Mouse (Mus musculus) ES-E14 (cell line): Measurements from ENCODE around the gene Dok5. TPM values are rescaled to one million over a fixed set of nuclear protein-coding genes. Genes with fewer than 3 reads are reported as not detected.
A peak's percentile ranks its signal among the peaks of the same experiment; 100 is the strongest.

Source experiments
- DNase-seq: peaks from one replicate; pipeline ENCODE4 v3.0.0-alpha.2; 2013; ENCODE audit warnings: low read depth, low spot score
- H3K27ac ChIP-seq: 2 replicates; pipeline ENCODE4 v1.5.1; 2012; ENCODE audit warnings: low read depth, mild to moderate bottlenecking, low read length, moderate library complexity, mixed read lengths; ENCODE audit not compliant: poor library complexity, insufficient read depth, severe bottlenecking
- H3K36me3 ChIP-seq: 2 replicates; pipeline ENCODE4 v1.6.1; 2012; ENCODE audit warnings: mild to moderate bottlenecking, low read length, moderate library complexity, mixed read lengths; ENCODE audit not compliant: control insufficient read depth, poor library complexity, insufficient read depth, severe bottlenecking
- H3K4me1 ChIP-seq, 2 experiments: fragments of 150-350 bp in 1 of 2; sonication (generic) in 1 of 2; 2 replicates each; pipeline ENCODE4 v1.6.1; 2012; ENCODE audit warnings: low read length in 2 of 2, mild to moderate bottlenecking in 1 of 2, mixed read lengths in 1 of 2; ENCODE audit not compliant: control insufficient read depth in 2 of 2, insufficient read depth in 2 of 2, poor library complexity in 1 of 2
- H3K4me3 ChIP-seq, 2 experiments: fragments of 150-350 bp in 1 of 2; sonication (generic) in 1 of 2; 2 replicates each; pipeline ENCODE4 v1.5.1; 2012; ENCODE audit warnings: low read length in 2 of 2, low read depth in 1 of 2, mild to moderate bottlenecking in 1 of 2, mixed read lengths in 1 of 2; ENCODE audit not compliant: insufficient read depth in 1 of 2, poor library complexity in 1 of 2, severe bottlenecking in 1 of 2
- H3K9ac ChIP-seq: 2 replicates; pipeline ENCODE4 v1.6.1; 2012; ENCODE audit warnings: low read depth, mild to moderate bottlenecking, low read length, mixed read lengths; ENCODE audit not compliant: poor library complexity, insufficient read depth, severe bottlenecking
- H3K9me3 ChIP-seq: fragments of 150-350 bp; sonication (generic); 2 replicates; pipeline ENCODE4 v1.6.1; 2012; ENCODE audit warnings: low read depth, mild to moderate bottlenecking, low read length; ENCODE audit not compliant: control insufficient read depth, insufficient read depth
- CHD2 ChIP-seq: IDR thresholded peaks from 2 replicates; pipeline ENCODE4 v1.6.1; 2014; ENCODE audit warnings: mild to moderate bottlenecking, low read depth, low read length, inconsistent platforms
- HCFC1 ChIP-seq: IDR thresholded peaks from 2 replicates; pipeline ENCODE4 v1.6.1; 2012; ENCODE audit warnings: low read length, inconsistent platforms, borderline replicate concordance; ENCODE audit not compliant: insufficient read depth
- MAFK ChIP-seq: IDR thresholded peaks from 2 replicates; pipeline ENCODE4 v1.6.1; 2014; ENCODE audit warnings: mild to moderate bottlenecking, low read depth, low read length, inconsistent platforms; ENCODE audit not compliant: insufficient read depth
- ZC3H11A ChIP-seq: IDR thresholded peaks from 2 replicates; pipeline ENCODE4 v1.6.1; 2012; ENCODE audit warnings: low read depth, mild to moderate bottlenecking, inconsistent platforms, low read length, borderline replicate concordance
- ZNF384 ChIP-seq: IDR thresholded peaks from 2 replicates; pipeline ENCODE4 v1.6.1; 2012; ENCODE audit warnings: low read depth, low read length, inconsistent platforms
- in situ Hi-C, 2 experiments: fragments of 600-800 bp; cut with MboI; formaldehyde crosslinking; loops; one replicate each; pipeline ENCODE4 v1.15.1; 2025; ENCODE audit warnings: low sequenced_read_pairs in 2 of 2, inconsistent platforms in 1 of 2; ENCODE audit not compliant: unreplicated experiment in 2 of 2
- total RNA-seq: library from RNA; depleted of rRNA; stranded (reverse); fragments of 300-350 nt; gene quantifications from 2 replicates; pipeline ENCODE4 v1.2.3, GENCODE M21; 2012; rRNA removed

Gene Dok5
- 0.48 and 0.58 TPM in 2 replicates for total RNA-seq

DNA sequence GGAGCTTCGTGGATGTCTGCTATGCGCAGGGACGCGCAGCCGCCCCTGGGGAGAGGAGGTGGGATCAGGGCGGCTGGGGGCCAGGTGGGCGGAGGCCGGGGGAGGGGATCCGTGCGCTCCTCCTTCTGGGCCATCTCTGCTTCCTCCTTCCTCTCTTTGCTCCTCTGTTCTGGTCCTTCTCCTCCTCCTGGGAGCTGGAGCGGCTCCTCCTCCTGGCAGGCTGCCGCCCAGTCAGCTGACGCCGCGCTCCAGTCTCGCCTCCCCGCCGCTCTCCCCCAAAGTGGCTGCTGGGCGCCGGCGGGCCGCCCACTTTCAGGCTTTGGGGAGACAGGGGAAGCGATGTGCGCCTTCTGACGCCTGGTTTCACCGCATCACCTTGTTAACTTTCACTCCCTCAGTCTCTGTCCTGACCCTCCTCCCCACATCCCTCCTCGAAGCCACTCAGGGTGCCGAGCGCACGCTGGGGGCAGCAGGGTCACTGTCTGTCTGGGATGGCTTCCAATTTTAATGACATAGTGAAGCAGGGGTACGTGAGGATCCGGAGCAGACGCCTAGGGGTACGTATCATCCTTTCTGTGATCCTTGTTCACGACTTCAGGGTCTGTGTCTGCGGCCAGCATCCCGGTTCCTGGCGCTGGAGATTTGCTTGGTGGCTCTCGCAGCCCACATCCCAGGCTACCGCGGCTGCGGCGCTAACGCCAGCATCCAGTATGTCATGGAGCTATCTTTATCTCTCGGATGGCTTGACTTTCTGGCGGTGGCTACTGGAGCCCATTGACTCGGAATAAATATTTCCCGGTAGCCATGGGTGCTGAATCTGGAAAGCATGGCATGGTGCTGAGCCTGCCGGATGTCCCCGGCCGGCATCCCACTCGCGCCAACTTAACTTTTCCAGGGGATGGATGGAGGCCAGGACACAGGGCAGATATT lies at the start of gene Dok5:
Gene Dok5 (plus strand): TSS at position 176 of the 930 bp plus-strand sequence.
- TF ChIP-seq ZC3H11A (no peak), MAFK (no peak), ZNF384 (no peak), CHD2 (no peak), HCFC1 (no peak)
- no peak within 1 kb of the TSS for H3K27ac ChIP-seq
- peak within 1 kb of the TSS; percentile 59 for H3K4me3 ChIP-seq
- peak; percentile 45 for DNase-seq
- H3K4me1 ChIP-seq, result no peaks in the 10 kb centered on the region
- in situ Hi-C loops, result no loop called here
- no peaks in the 10 kb centered on the region for H3K9me3 ChIP-seq
- no peaks in the 10 kb centered on the region for H3K36me3 ChIP-seq
- H3K9ac ChIP-seq, result peak within 1 kb of the TSS; percentile 42

DNA sequence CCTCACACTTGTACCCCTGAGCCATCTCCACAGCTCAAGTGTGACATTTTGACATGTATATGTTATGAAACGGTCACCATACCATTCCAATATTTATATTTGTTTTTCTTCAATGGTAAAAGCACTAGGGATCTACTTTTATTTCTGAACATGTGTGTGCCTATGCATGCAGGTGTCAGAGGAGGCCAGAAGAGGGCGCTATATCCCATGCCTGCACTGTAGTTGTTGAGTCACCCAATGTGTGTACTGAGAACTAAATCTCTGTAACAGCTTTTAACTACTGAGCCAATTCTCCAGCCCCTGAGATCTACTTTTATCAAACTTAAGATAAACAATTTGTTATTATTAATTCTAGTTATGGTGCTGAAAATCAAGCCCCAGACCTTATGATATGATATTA lies 48.2 kb upstream of the Dok5 start:
- no peak for TF ChIP-seq HCFC1
- peak; percentile 34; the same call in 1 of the 2 replicates for TF ChIP-seq MAFK
- TF ChIP-seq CHD2, result no peak
- no peak for TF ChIP-seq ZNF384
- peak; percentile 59; the same call in 1 of the 2 replicates for TF ChIP-seq ZC3H11A
- DNase-seq, result peak; percentile 57
- H3K4me3 ChIP-seq, result no peak overlapping the region

DNA sequence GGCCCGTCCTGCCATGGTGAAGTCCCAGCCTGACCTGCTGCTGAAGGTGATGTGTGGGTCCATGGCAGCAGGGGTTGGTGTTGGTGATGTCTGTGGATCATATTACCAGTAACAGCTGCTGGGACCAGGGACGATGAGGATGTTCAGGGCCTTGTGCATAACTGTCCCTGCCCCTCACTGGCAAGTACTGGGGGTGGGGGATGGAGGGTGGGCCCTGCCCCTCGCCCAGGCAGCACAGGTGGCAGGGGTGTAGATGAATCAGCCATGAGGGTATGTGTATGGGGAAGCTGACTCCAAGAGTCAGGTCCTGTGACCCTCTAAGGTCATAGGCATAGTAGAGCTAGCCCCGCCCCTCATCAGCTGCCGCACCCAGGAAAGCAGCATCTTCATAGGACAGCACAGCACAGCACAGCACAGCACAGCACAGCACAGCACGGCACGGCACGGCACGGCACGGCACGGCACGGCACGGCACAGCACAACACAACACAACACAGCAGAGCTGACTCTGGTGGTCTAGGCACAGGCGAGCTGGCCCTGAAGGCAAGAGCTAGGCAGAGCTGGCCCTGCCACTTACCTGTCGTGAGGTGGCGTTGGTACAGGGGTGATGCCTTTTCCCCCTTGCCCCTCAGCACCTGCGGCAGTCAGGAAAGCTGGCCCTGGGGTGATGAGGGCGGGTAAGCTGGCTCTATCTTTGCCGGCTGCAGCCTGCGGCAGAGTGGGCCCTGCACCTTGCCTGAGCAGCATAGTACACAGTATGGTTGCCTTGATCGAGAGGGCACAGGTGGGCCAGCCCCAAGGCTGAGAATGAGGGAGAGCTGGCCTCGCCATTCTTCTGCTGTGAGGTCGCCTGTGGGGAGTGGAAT lies 36.3 kb upstream of the Dok5 start:
- H3K4me1 ChIP-seq, result peaks cover 0 to 14% of the 10 kb centered on the region in 2 experiments; a peak in 2 of 4 replicates
- H3K36me3 ChIP-seq, result no peaks in the 10 kb centered on the region
- H3K9me3 ChIP-seq, result no peaks in the 10 kb centered on the region
- no peak for TF ChIP-seq MAFK
- TF ChIP-seq CHD2, result no peak
- TF ChIP-seq ZNF384, result no peak
- TF ChIP-seq ZC3H11A, result no peak
- TF ChIP-seq HCFC1, result no peak
- no peak for DNase-seq
- peak overlapping the region in 1 of 2 experiments; percentile 5; a peak in 1 of 4 replicates for H3K4me3 ChIP-seq
- in situ Hi-C loops, result loop anchor here (25.0 kb wide), 1 partner anchor 167 kb away; no protein-coding TSS in a partner anchor
- no peak overlapping the region for H3K9ac ChIP-seq
- no peak overlapping the region for H3K27ac ChIP-seq

More for the DNA sequence above, 48.2 kb upstream of the Dok5 start:
- Histone ChIP-seq H3K9me3 (no peaks in the 10 kb centered on the region), H3K27ac (no peak overlapping the region), H3K9ac (no peak overlapping the region), H3K36me3 (no peaks in the 10 kb centered on the region), H3K4me1 (no peaks in the 10 kb centered on the region)
- in situ Hi-C loops, result loop anchor here (25.0 kb wide), 1 partner anchor 179 kb away; no protein-coding TSS in a partner anchor

DNA sequence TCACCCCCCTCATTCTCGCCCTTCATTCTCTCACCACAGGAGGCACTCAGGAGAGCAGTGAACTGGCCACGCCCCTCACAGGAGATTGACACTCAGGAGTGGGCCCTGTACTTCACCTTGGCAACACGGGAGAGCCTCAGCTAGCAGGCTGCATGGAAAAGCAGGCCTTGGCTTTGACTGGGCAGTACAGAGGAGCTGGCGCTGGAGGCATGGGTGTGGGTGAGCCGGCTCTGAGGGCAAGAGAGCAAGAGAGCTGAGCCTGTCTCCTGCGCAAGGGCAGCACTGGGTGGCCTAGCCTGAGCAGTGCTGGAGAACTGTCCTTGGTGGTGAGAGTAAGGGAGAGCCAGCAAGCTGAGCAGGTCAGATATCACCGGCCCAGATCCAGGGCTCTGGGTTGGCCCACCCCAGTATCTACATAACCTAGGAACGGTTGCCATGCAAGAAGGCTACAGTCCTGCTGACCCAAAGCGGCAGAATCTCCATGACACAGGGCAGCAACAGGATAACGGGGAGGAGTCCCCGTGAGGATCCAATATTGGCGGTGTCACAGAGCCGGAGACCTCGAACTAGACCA lies 35.6 kb upstream of the Dok5 start:
- H3K9me3 ChIP-seq, result no peaks in the 10 kb centered on the region
- H3K9ac ChIP-seq, result no peak overlapping the region
- H3K4me3 ChIP-seq, result no peak overlapping the region
- H3K27ac ChIP-seq, result no peak overlapping the region
- no peak for TF ChIP-seq CHD2
- TF ChIP-seq ZNF384, result no peak
- TF ChIP-seq HCFC1, result no peak
- no peak for TF ChIP-seq ZC3H11A
- no peak for TF ChIP-seq MAFK
- DNase-seq, result no peak
- H3K36me3 ChIP-seq, result no peaks in the 10 kb centered on the region
- peaks cover 0 to 14% of the 10 kb centered on the region in 2 experiments; a peak in 2 of 4 replicates for H3K4me1 ChIP-seq
- in situ Hi-C loops, result loop anchor here (25.0 kb wide), 1 partner anchor 166 kb away; no protein-coding TSS in a partner anchor
